ENCODE assay signal across 35 mouse cellular contexts in the genomic region with DNA sequence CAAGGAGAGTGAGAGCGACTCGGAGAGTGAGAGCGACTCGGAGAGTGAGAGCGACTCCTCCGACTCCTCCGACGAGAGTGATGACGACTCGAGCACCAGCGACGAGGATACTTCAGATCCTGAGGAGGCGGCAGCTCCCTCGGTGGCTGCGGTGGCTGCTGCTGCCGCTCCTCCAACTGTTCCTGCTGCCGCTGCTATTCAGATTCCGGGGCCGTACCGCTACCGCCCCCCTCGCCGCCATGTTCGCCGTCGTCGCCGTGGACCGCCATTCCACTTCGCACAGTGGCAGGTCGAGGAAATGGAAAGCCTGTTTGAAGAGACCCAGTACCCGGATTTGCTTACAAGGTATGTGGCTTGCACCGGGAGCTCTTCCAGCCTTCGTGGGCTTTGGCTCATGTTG. TPM values are rescaled to one million over a fixed set of nuclear protein-coding genes. Genes with fewer than 3 reads are reported as not detected.
DNase-seq lines count a peak whose midpoint lies in the region; ATAC-seq and TF ChIP-seq lines count a peak whose summit lies in the region.
"Had no signal": no experiment of that assay in that cellular context is flagged by ENCODE, and none has a peak within 500 bp of the region (broad histone marks: within the 10 kb centered on the region; RNA-seq: fewer than 3 reads in every experiment).

No protein-coding gene starts in this region.

- peaks cover 2% of the 10 kb centered on the region for H3K9me3 ChIP-seq in CH12.LX (replicated peaks; ENCODE audit: low read length)
- no peaks in the 10 kb centered on the region for H3K9me3 ChIP-seq in ES-Bruce4 (replicated peaks; ENCODE audit: control insufficient read depth, insufficient read depth, low read length, poor library complexity, severe bottlenecking)
- no peaks in the 10 kb centered on the region for H3K9me3 ChIP-seq in intestine, embryonic 15.5 days
- H3K9me3 ChIP-seq: embryonic facial prominence, embryonic 15.5 days had no signal

- H3K36me3 ChIP-seq in CH12.LX (replicated peaks in 1 of 2; ENCODE audit: control insufficient read depth in 1 of 2, insufficient read depth in 1 of 2, low read length in 1 of 2), result no peaks in the 10 kb centered on the region
- no peaks in the 10 kb centered on the region for H3K36me3 ChIP-seq in ES-Bruce4 (ENCODE audit: control insufficient read depth, insufficient read depth, low read length, poor library complexity, severe bottlenecking)
- no peaks in the 10 kb centered on the region for H3K36me3 ChIP-seq in intestine, embryonic 15.5 days
- H3K36me3 ChIP-seq: embryonic facial prominence, embryonic 12.5 days; embryonic facial prominence, embryonic 15.5 days; hindbrain, embryonic 12.5 days; hindbrain, embryonic 15.5 days had no signal

- H3K4me1 ChIP-seq in CH12.LX (ENCODE audit: control insufficient read depth in 1 of 2, insufficient read depth in 2 of 2), result no peaks in the 10 kb centered on the region
- H3K4me1 ChIP-seq in ES-Bruce4 (ENCODE audit: control insufficient read depth, insufficient read depth, low read length), result no peaks in the 10 kb centered on the region
- H3K4me1 ChIP-seq in intestine, embryonic 15.5 days (replicated peaks), result no peaks in the 10 kb centered on the region
- H3K4me1 ChIP-seq: embryonic facial prominence, embryonic 12.5 days; embryonic facial prominence, embryonic 15.5 days; hindbrain, embryonic 12.5 days; hindbrain, embryonic 15.5 days had no signal

- in situ Hi-C loops in CH12.LX (cut with MboI; ENCODE audit: low pct_ligation_motif_present, low pct_unique_long_range_greater_than_20kb, low sequenced_read_pairs), result no loop called here

- TF ChIP-seq EP300 in CH12.LX (IDR thresholded peaks at IDR 0.05; ENCODE audit: low read length) (no peak), ES-Bruce4 (IDR thresholded peaks at IDR 0.05; ENCODE audit: insufficient read depth, low read depth, low read length) (no peak)

- peak overlapping the region; percentile 67 for H3K9ac ChIP-seq in CH12.LX (ENCODE audit: insufficient read depth, low read depth)
- H3K9ac ChIP-seq in ES-Bruce4 (ENCODE audit: low read depth, poor library complexity, severe bottlenecking), result no peak overlapping the region
- no peak overlapping the region for H3K9ac ChIP-seq in intestine, embryonic 15.5 days
- H3K9ac ChIP-seq: embryonic facial prominence, embryonic 12.5 days; embryonic facial prominence, embryonic 15.5 days; forebrain, postnatal 0 days; hindbrain, embryonic 12.5 days; hindbrain, embryonic 15.5 days had no signal

- no peak for DNase-seq in CH12.LX (ENCODE audit: extremely low read depth)
- peak; percentile 27 for DNase-seq in R1 (ENCODE audit: low read depth, low spot score)
- DNase-seq: adrenal gland, adult 8-10 months; adrenal gland, postnatal 25 days; B cell, adult 2 months; cerebellum, adult 18-20 months; cerebellum, adult 9-10 months; cerebellum, postnatal 14 days; forebrain, postnatal 0 days; gastrocnemius, adult 2 months; gastrocnemius, postnatal 14 days; heart, adult 11 months; kidney, adult 11 months; kidney, adult 8-10 months had no signal

- dilution Hi-C loops in CH12.LX (cut with MboI; ENCODE audit: extremely low pct_ligation_motif_present, extremely low pct_unique_long_range_greater_than_20kb, low sequenced_read_pairs), result no loop called here

- H3K79me2 ChIP-seq in CH12.LX (replicated peaks; ENCODE audit: control insufficient read depth, extremely low read depth, insufficient read depth, poor library complexity, severe bottlenecking), result peaks cover 33% of the 10 kb centered on the region

- TF ChIP-seq POLR2A in CH12.LX (IDR thresholded peaks at IDR 0.05; ENCODE audit: low read depth, low read length), result peak; percentile 13; the same call in 1 of the 2 replicates
- no peak for TF ChIP-seq POLR2A in ES-Bruce4 (IDR thresholded peaks at IDR 0.05; ENCODE audit: insufficient read depth, low read length)

- peak overlapping the region in 2 of 3 experiments; percentile 56 to 71 for H3K4me3 ChIP-seq in CH12.LX (replicated peaks in 1 of 3; ENCODE audit: low read depth in 2 of 3, low read length in 2 of 3, poor library complexity in 1 of 3)
- H3K4me3 ChIP-seq in ES-Bruce4 (ENCODE audit: low read depth, low read length), result peak overlapping the region; percentile 7; the same call in 1 of the 2 replicates
- no peak overlapping the region for H3K4me3 ChIP-seq in intestine, embryonic 15.5 days (replicated peaks)
- H3K4me3 ChIP-seq: embryonic facial prominence, embryonic 12.5 days; embryonic facial prominence, embryonic 15.5 days; gastrocnemius, adult 2 months; hindbrain, embryonic 12.5 days; hindbrain, embryonic 15.5 days had no signal

- TF ChIP-seq CTCF in CH12.LX (conservative IDR thresholded peaks at IDR 0.05 in 1 of 2, IDR thresholded peaks at IDR 0.05 in 1 of 2; ENCODE audit: low read depth in 2 of 2, low read length in 2 of 2) (no peak), ES-Bruce4 (IDR thresholded peaks at IDR 0.05; ENCODE audit: low read depth, low read length) (no peak)

- H3K27ac ChIP-seq in CH12.LX (ENCODE audit: insufficient read depth, low read depth) (peak overlapping the region; percentile 58), ES-Bruce4 (ENCODE audit: insufficient read depth, low read length) (no peak overlapping the region)
- H3K27ac ChIP-seq in intestine, embryonic 15.5 days, result no peak overlapping the region
- H3K27ac ChIP-seq: embryonic facial prominence, embryonic 12.5 days; embryonic facial prominence, embryonic 15.5 days; gastrocnemius, adult 2 months; hindbrain, embryonic 12.5 days; hindbrain, embryonic 15.5 days had no signal

- no peak overlapping the region for H3K4me2 ChIP-seq in CH12.LX (ENCODE audit: insufficient read depth, low read depth, poor library complexity, severe bottlenecking)
- no peak overlapping the region for H3K4me2 ChIP-seq in intestine, embryonic 15.5 days (replicated peaks)
- H3K4me2 ChIP-seq: embryonic facial prominence, embryonic 12.5 days; embryonic facial prominence, embryonic 15.5 days; heart, embryonic 11.5 days; hindbrain, embryonic 12.5 days; hindbrain, embryonic 15.5 days had no signal

- H3K27me3 ChIP-seq in CH12.LX (replicated peaks), result no peaks in the 10 kb centered on the region
- no peaks in the 10 kb centered on the region for H3K27me3 ChIP-seq in ES-Bruce4 (ENCODE audit: control insufficient read depth, insufficient read depth, low read length, poor library complexity, severe bottlenecking)
- H3K27me3 ChIP-seq in intestine, embryonic 15.5 days (replicated peaks), result no peaks in the 10 kb centered on the region
- H3K27me3 ChIP-seq: embryonic facial prominence, embryonic 12.5 days; embryonic facial prominence, embryonic 15.5 days; hindbrain, embryonic 12.5 days; hindbrain, embryonic 15.5 days; Patski had no signal

- WGBS in intestine, embryonic 15.5 days, result 89% methylated on average over 34 of the region's 34 CpGs

- no peak for TF ChIP-seq RAD21 in CH12.LX (IDR thresholded peaks at IDR 0.05; ENCODE audit: low read depth, low read length)

- ATAC-seq in granulocyte monocyte progenitor cell, adult 5-6 weeks (replicated peaks; ENCODE audit: poor library complexity, severe bottlenecking), result no peak
- no peak for ATAC-seq in intestine, embryonic 15.5 days
- no peak for ATAC-seq in cerebellum, adult (ENCODE audit: insufficient number of reproducible peaks, low FRiP score, low TSS enrichment)
- ATAC-seq: activated CD4-positive, CD25-positive, alpha-beta regulatory T cell, adult 4 months; forebrain, embryonic 14.5 days; forebrain, postnatal 0 days; Patski had no signal

TF ChIP-seq in CH12.LX, 34 proteins besides CTCF, POLR2A, EP300 and RAD21 (continues in another document):
- TF ChIP-seq USF1 (IDR thresholded peaks at IDR 0.05; ENCODE audit: low read depth, low read length) (no peak), MAZ (IDR thresholded peaks at IDR 0.05; ENCODE audit: low read depth, low read length) (no peak), BHLHE40 (IDR thresholded peaks at IDR 0.05; ENCODE audit: low read depth, low read length) (no peak), MXI1 (IDR thresholded peaks at IDR 0.05; ENCODE audit: low read depth, low read length) (peak; percentile 37; the same call in 1 of the 2 replicates), KAT2A (IDR thresholded peaks at IDR 0.05; ENCODE audit: insufficient replicate concordance, low read length) (no peak)

RNA-seq across cellular contexts. Expression of a gene that starts 0.5 kb away (rescaled TPM):
- 223 and 280 TPM in 2 replicates for total RNA-seq in CH12.LX (2012; rRNA removed)
- 2.1 and 2.6 TPM in 2 replicates for total RNA-seq in CH12.LX (2014; rRNA removed)
- polyA plus RNA-seq in CH12.LX (2012; ENCODE audit: insufficient read length, low read depth), result 12.9 and 14.2 TPM in 2 replicates
- 1.3 TPM in 1 of 2 replicates, not detected in the other for polyA plus RNA-seq in ES-Bruce4 (2011; ENCODE audit: insufficient read depth, insufficient read length, low read depth, missing spikeins)
- not detected in 2 replicates for total RNA-seq in granulocyte monocyte progenitor cell, adult 5-6 weeks (2014; fragmentation: Nextera tagmentation)
- not detected in 2 replicates for total RNA-seq in granulocyte monocyte progenitor cell, adult 5-6 weeks (2017)
- polyA plus RNA-seq in intestine, embryonic 15.5 days (2015; fragmentation: Nextera tagmentation; extraction: Ambion mirVana), result not detected in 2 replicates
- total RNA-seq: adrenal gland, adult 8-10 months; adrenal gland, postnatal 25 days; forebrain, postnatal 0 days; gastrocnemius, adult 2 months; gastrocnemius, postnatal 14 days; heart, adult 8-10 months; heart, postnatal 25 days; hematopoietic stem cell, adult 5-6 weeks had no signal
- polyA plus RNA-seq: activated CD4-positive, CD25-positive, alpha-beta regulatory T cell, adult 4 months; brain, embryonic 14.5 days; embryonic facial prominence, embryonic 12.5 days; embryonic facial prominence, embryonic 15.5 days; forebrain, embryonic 11.5 days; forebrain, embryonic 14.5 days; forebrain, postnatal 0 days; frontal cortex, adult 2 months; heart, embryonic 11.5 days; heart, embryonic 14.5 days; heart, postnatal 0 days; hindbrain, embryonic 12.5 days; hindbrain, embryonic 15.5 days; intestine, embryonic 14.5 days; Patski had no signal

RNA-seq across cellular contexts. Expression of a gene that starts 10.8 kb away (rescaled TPM):
- total RNA-seq in CH12.LX (2012; rRNA removed) (not detected in 2 replicates), CH12.LX (2014; rRNA removed) (not detected in 2 replicates)
- polyA plus RNA-seq in CH12.LX (2012; ENCODE audit: insufficient read length, low read depth) (not detected in 2 replicates), ES-Bruce4 (2011; ENCODE audit: insufficient read depth, insufficient read length, low read depth, missing spikeins) (not detected in 2 replicates)
- not detected in 2 replicates for total RNA-seq in granulocyte monocyte progenitor cell, adult 5-6 weeks (2014; fragmentation: Nextera tagmentation)
- not detected in 2 replicates for total RNA-seq in granulocyte monocyte progenitor cell, adult 5-6 weeks (2017)
- not detected in 2 replicates for polyA plus RNA-seq in intestine, embryonic 15.5 days (2015; fragmentation: Nextera tagmentation; extraction: Ambion mirVana)
- total RNA-seq: adrenal gland, adult 8-10 months; adrenal gland, postnatal 25 days; forebrain, postnatal 0 days; gastrocnemius, adult 2 months; gastrocnemius, postnatal 14 days; heart, adult 8-10 months; heart, postnatal 25 days; hematopoietic stem cell, adult 5-6 weeks had no signal
- polyA plus RNA-seq: activated CD4-positive, CD25-positive, alpha-beta regulatory T cell, adult 4 months; brain, embryonic 14.5 days; embryonic facial prominence, embryonic 12.5 days; embryonic facial prominence, embryonic 15.5 days; forebrain, embryonic 11.5 days; forebrain, embryonic 14.5 days; forebrain, postnatal 0 days; heart, embryonic 11.5 days; heart, embryonic 14.5 days; heart, postnatal 0 days; hindbrain, embryonic 12.5 days; hindbrain, embryonic 15.5 days; intestine, embryonic 14.5 days; Patski had no signal

RNA-seq across cellular contexts. Expression of a gene that starts 36.5 kb away (rescaled TPM):
- not detected in 2 replicates for total RNA-seq in CH12.LX (2012; rRNA removed)
- total RNA-seq in CH12.LX (2014; rRNA removed), result not detected in 2 replicates
- not detected in 2 replicates for polyA plus RNA-seq in CH12.LX (2012; ENCODE audit: insufficient read length, low read depth)
- not detected in 2 replicates for polyA plus RNA-seq in ES-Bruce4 (2011; ENCODE audit: insufficient read depth, insufficient read length, low read depth, missing spikeins)
- not detected in 2 replicates for total RNA-seq in granulocyte monocyte progenitor cell, adult 5-6 weeks (2014; fragmentation: Nextera tagmentation)
- total RNA-seq in granulocyte monocyte progenitor cell, adult 5-6 weeks (2017), result not detected in 2 replicates
- not detected in 2 replicates for polyA plus RNA-seq in intestine, embryonic 15.5 days (2015; fragmentation: Nextera tagmentation; extraction: Ambion mirVana)
- total RNA-seq: adrenal gland, adult 8-10 months; adrenal gland, postnatal 25 days; forebrain, postnatal 0 days; gastrocnemius, adult 2 months; gastrocnemius, postnatal 14 days; heart, adult 8-10 months; heart, postnatal 25 days; hematopoietic stem cell, adult 5-6 weeks had no signal
- polyA plus RNA-seq: activated CD4-positive, CD25-positive, alpha-beta regulatory T cell, adult 4 months; brain, embryonic 14.5 days; embryonic facial prominence, embryonic 12.5 days; embryonic facial prominence, embryonic 15.5 days; forebrain, embryonic 11.5 days; forebrain, embryonic 14.5 days; forebrain, postnatal 0 days; frontal cortex, adult 2 months; heart, embryonic 11.5 days; heart, embryonic 14.5 days; heart, postnatal 0 days; hindbrain, embryonic 12.5 days; hindbrain, embryonic 15.5 days; intestine, embryonic 14.5 days; Patski had no signal

RNA-seq across cellular contexts. Expression of a gene that starts 55.2 kb away (rescaled TPM):
- total RNA-seq in CH12.LX (2012; rRNA removed) (not detected in 2 replicates), CH12.LX (2014; rRNA removed) (not detected in 2 replicates)
- polyA plus RNA-seq in CH12.LX (2012; ENCODE audit: insufficient read length, low read depth) (not detected in 2 replicates), ES-Bruce4 (2011; ENCODE audit: insufficient read depth, insufficient read length, low read depth, missing spikeins) (not detected in 2 replicates)
- total RNA-seq in granulocyte monocyte progenitor cell, adult 5-6 weeks (2014; fragmentation: Nextera tagmentation), result not detected in 2 replicates
- total RNA-seq in granulocyte monocyte progenitor cell, adult 5-6 weeks (2017), result not detected in 2 replicates
- polyA plus RNA-seq in intestine, embryonic 15.5 days (2015; fragmentation: Nextera tagmentation; extraction: Ambion mirVana), result not detected in 2 replicates
- total RNA-seq: adrenal gland, adult 8-10 months; adrenal gland, postnatal 25 days; forebrain, postnatal 0 days; gastrocnemius, adult 2 months; gastrocnemius, postnatal 14 days; heart, adult 8-10 months; heart, postnatal 25 days; hematopoietic stem cell, adult 5-6 weeks had no signal
- polyA plus RNA-seq: activated CD4-positive, CD25-positive, alpha-beta regulatory T cell, adult 4 months; brain, embryonic 14.5 days; embryonic facial prominence, embryonic 12.5 days; embryonic facial prominence, embryonic 15.5 days; forebrain, embryonic 11.5 days; forebrain, embryonic 14.5 days; forebrain, postnatal 0 days; frontal cortex, adult 2 months; heart, embryonic 11.5 days; heart, embryonic 14.5 days; heart, postnatal 0 days; hindbrain, embryonic 12.5 days; hindbrain, embryonic 15.5 days; intestine, embryonic 14.5 days; Patski had no signal
